Mouse (Mus musculus): ENCODE data around the gene Slc17a3.

DNA sequence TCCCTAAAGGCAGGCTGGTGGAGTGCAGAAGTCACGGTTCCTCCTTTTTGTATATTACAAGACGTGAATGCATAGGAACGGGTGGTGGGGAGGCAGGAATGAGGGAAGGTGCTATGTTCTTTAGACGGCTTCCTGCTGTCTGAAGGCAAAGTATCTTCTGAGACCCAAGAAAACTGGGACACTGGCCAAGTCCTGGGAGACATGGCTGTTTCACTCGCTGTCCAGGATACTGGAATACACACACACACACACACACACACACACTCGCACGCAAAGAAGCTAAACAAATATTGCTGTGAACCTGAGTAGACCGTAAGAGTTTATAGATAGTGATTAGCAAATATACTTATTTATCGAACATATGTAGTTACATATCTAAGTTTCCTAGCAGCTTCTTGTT is 25.5 kb downstream of the Slc17a3 start:
- no peak for TF ChIP-seq CTCF (IDR thresholded peaks at IDR 0.05; ENCODE audit: low read depth)
- TF ChIP-seq EP300 (IDR thresholded peaks at IDR 0.05; ENCODE audit: low read depth): no peak
